Mouse (Mus musculus) neural tube, embryonic 11.5 days (tissue): ENCODE measurements around the gene Gatd1. TPM values are rescaled to one million over a fixed set of nuclear protein-coding genes. Genes with fewer than 3 reads are reported as not detected.
"Not testable (repeated sequence)": the region's sequence is repeated elsewhere in the genome, so short reads cannot be mapped to it uniquely, and the experiment has no call there.

Experiments
- ATAC-seq: fragments of 200-750 bp; cut with Nextera tagmentation; 2 replicates; pipeline ENCODE4 v1.8.0; 2017; ENCODE audit warnings: moderate number of reproducible peaks, mild to moderate bottlenecking, moderate TSS enrichment, moderate library complexity; ENCODE audit not compliant: insufficient read depth, low FRiP score, low TSS enrichment
- DNase-seq: peaks from one replicate; pipeline ENCODE4 v3.0.0-alpha.2; 2015; ENCODE audit warnings: low spot score
- H3K27ac ChIP-seq: fragments of 300-500 bp; sonication (generic); 2 replicates; pipeline ENCODE4 v1.5.1; 2014; ENCODE audit warnings: low read depth, mild to moderate bottlenecking, low read length
- H3K27me3 ChIP-seq: fragments of 300-500 bp; sonication (generic); 2 replicates; pipeline ENCODE4 v1.6.1; 2014; ENCODE audit warnings: mild to moderate bottlenecking, low read length, mixed read lengths; ENCODE audit not compliant: control insufficient read depth, insufficient read depth
- H3K36me3 ChIP-seq: fragments of 300-500 bp; sonication (generic); 2 replicates; pipeline ENCODE4 v1.6.1; 2014; ENCODE audit warnings: mild to moderate bottlenecking, low read length, moderate library complexity, mixed read lengths; ENCODE audit not compliant: control insufficient read depth, insufficient read depth
- H3K4me1 ChIP-seq: fragments of 300-500 bp; sonication (generic); 2 replicates; pipeline ENCODE4 v1.6.1; 2014; ENCODE audit warnings: low read length, mixed read lengths; ENCODE audit not compliant: control insufficient read depth, insufficient read depth
- H3K4me2 ChIP-seq: fragments of 300-500 bp; sonication (generic); 2 replicates; pipeline ENCODE4 v1.6.1; 2014; ENCODE audit warnings: low read depth, mild to moderate bottlenecking, moderate library complexity
- H3K4me3 ChIP-seq: fragments of 300-500 bp; sonication (generic); 2 replicates; pipeline ENCODE4 v1.5.1; 2014; ENCODE audit warnings: low read depth, low read length
- H3K9ac ChIP-seq: fragments of 300-500 bp; sonication (generic); 2 replicates; pipeline ENCODE4 v1.6.1; 2014; ENCODE audit warnings: mild to moderate bottlenecking, low read length
- H3K9me3 ChIP-seq: fragments of 300-500 bp; sonication (generic); 2 replicates; pipeline ENCODE4 v1.6.1; 2016; ENCODE audit warnings: low read length; ENCODE audit not compliant: control insufficient read depth
- WGBS: fragments of 180-500 bp; shearing (Covaris S2); extraction: QIAGEN DNeasy Blood & Tissue Kit; methylation state at CpG from one replicate; pipeline ENCODE4 v1.1.7; 2014; 5-methylcytosine and 5-hydroxymethylcytosine counted together
- polyA plus RNA-seq: library from polyadenylated mRNA; unstranded; fragments of >200 nt; fragmentation: Nextera tagmentation; extraction: Ambion mirVana; gene quantifications from 2 replicates; pipeline ENCODE4 v1.2.1, GENCODE M21; 2014

Gene Gatd1
- polyA plus RNA-seq, 1 experiment from 2014 or later = 44.1 TPM

GRCm38 (mm10) chr7:141407670-141408069 is 6.3 kb downstream of the Gatd1 start:
- H3K9ac ChIP-seq, H3K27ac ChIP-seq, H3K9me3 ChIP-seq, H3K36me3 ChIP-seq, H3K4me2 ChIP-seq, DNase-seq, H3K27me3 ChIP-seq, ATAC-seq, H3K4me1 ChIP-seq, H3K4me3 ChIP-seq: not testable (repeated sequence)
- 97% methylated on average over 7 of the region's 7 CpGs for WGBS

- no peak overlapping the region for H3K27ac ChIP-seq
- WGBS = 88% methylated on average over 4 of the region's 4 CpGs
- no peak overlapping the region for H3K4me2 ChIP-seq
- peaks cover 14% of the 10 kb centered on the region; the same call in 1 of the 2 replicates for H3K36me3 ChIP-seq
- no peaks in the 10 kb centered on the region for H3K27me3 ChIP-seq
- no peaks in the 10 kb centered on the region for H3K9me3 ChIP-seq
- no peak overlapping the region for H3K4me3 ChIP-seq
- H3K9ac ChIP-seq = no peak overlapping the region
- H3K4me1 ChIP-seq = peaks cover 4% of the 10 kb centered on the region; the same call in 1 of the 2 replicates
- DNase-seq (no peak), ATAC-seq (no peak)
Measured at GRCm38 (mm10) chr7:141405466-141405865, 8.5 kb downstream of the Gatd1 start.

GRCm38 (mm10) chr7:141403305-141403704 is 10.6 kb downstream of the Gatd1 start:
- H3K27ac ChIP-seq = no peak overlapping the region
- 59% methylated on average over 5 of the region's 5 CpGs for WGBS
- no peak overlapping the region for H3K9ac ChIP-seq
- DNase-seq (peak; percentile 60), ATAC-seq (0 out of 2 replicates have a peak, but pooled peaks have one; percentile 9)
- H3K27me3 ChIP-seq = no peaks in the 10 kb centered on the region
- no peak overlapping the region for H3K4me3 ChIP-seq
- H3K9me3 ChIP-seq = no peaks in the 10 kb centered on the region
- H3K36me3 ChIP-seq = peaks cover 11% of the 10 kb centered on the region; the same call in 1 of the 2 replicates
- H3K4me2 ChIP-seq = no peak overlapping the region
- no peaks in the 10 kb centered on the region for H3K4me1 ChIP-seq

GRCm38 (mm10) chr7:141395348-141395747 is 18.6 kb downstream of the Gatd1 start:
- H3K4me2 ChIP-seq = no peak overlapping the region
- H3K36me3 ChIP-seq = no peaks in the 10 kb centered on the region; the same call in none of the 2 replicates
- H3K4me3 ChIP-seq = no peak overlapping the region
- no peaks in the 10 kb centered on the region for H3K9me3 ChIP-seq
- H3K27me3 ChIP-seq = no peaks in the 10 kb centered on the region
- WGBS = 82% methylated on average over 1 of the region's 1 CpGs
- peaks cover 12% of the 10 kb centered on the region for H3K4me1 ChIP-seq
- DNase-seq (no peak), ATAC-seq (no peak)
- H3K9ac ChIP-seq = no peak overlapping the region
- H3K27ac ChIP-seq = no peak overlapping the region

- H3K9ac ChIP-seq = no peak overlapping the region
- H3K4me2 ChIP-seq = no peak overlapping the region
- ATAC-seq (no peak), DNase-seq (peak; percentile 76)
- H3K36me3 ChIP-seq = no peaks in the 10 kb centered on the region; the same call in none of the 2 replicates
- 22% methylated on average over 6 of the region's 6 CpGs for WGBS
- H3K4me3 ChIP-seq = no peak overlapping the region
- H3K9me3 ChIP-seq = no peaks in the 10 kb centered on the region
- no peak overlapping the region for H3K27ac ChIP-seq
- no peaks in the 10 kb centered on the region for H3K27me3 ChIP-seq
- peaks cover 12% of the 10 kb centered on the region for H3K4me1 ChIP-seq
Measured at GRCm38 (mm10) chr7:141394771-141395170, 19.2 kb downstream of the Gatd1 start.

GRCm38 (mm10) chr7:141394158-141394557 is 19.8 kb downstream of the Gatd1 start:
- no peak overlapping the region for H3K4me3 ChIP-seq
- peaks cover 12% of the 10 kb centered on the region for H3K4me1 ChIP-seq
- no peak overlapping the region for H3K4me2 ChIP-seq
- H3K27me3 ChIP-seq = no peaks in the 10 kb centered on the region
- WGBS = 91% methylated on average over 7 of the region's 7 CpGs
- no peaks in the 10 kb centered on the region for H3K9me3 ChIP-seq
- H3K27ac ChIP-seq = no peak overlapping the region
- no peak overlapping the region; the same call in 1 of the 2 replicates for H3K9ac ChIP-seq
- ATAC-seq = no peak
- no peaks in the 10 kb centered on the region; the same call in 1 of the 2 replicates for H3K36me3 ChIP-seq
- no peak for DNase-seq

- Histone ChIP-seq H3K4me1 (peaks cover 12% of the 10 kb centered on the region), H3K36me3 (no peaks in the 10 kb centered on the region; the same call in 1 of the 2 replicates), H3K9me3 (no peaks in the 10 kb centered on the region), H3K4me3 (peak overlapping the region; percentile 56), H3K9ac (peak overlapping the region; percentile 49), H3K27ac (no peak overlapping the region; the same call in 1 of the 2 replicates), H3K4me2 (peak overlapping the region; percentile 89), H3K27me3 (no peaks in the 10 kb centered on the region)
- 34% methylated on average over 9 of the region's 9 CpGs for WGBS
- no peak for DNase-seq
- ATAC-seq = no peak; the same call in 1 of the 2 replicates
Measured at GRCm38 (mm10) chr7:141392552-141393222, 21.2 kb downstream of the Gatd1 start.

GRCm38 (mm10) chr7:141391625-141392551 is 22.0 kb downstream of the Gatd1 start, which contains the start of gene Taldo1:
Taldo1 (plus strand) TSS chr7:141392199.
- H3K9ac ChIP-seq = peak within 1 kb of the TSS; percentile 75
- H3K4me1 ChIP-seq = peaks cover 12% of the 10 kb centered on the region
- H3K27ac ChIP-seq = peak within 1 kb of the TSS; percentile 57; the same call in 1 of the 2 replicates
- no peaks in the 10 kb centered on the region for H3K9me3 ChIP-seq
- no peaks in the 10 kb centered on the region for H3K36me3 ChIP-seq
- ATAC-seq = peak; percentile 91
- DNase-seq = peak; percentile 96
- peak within 1 kb of the TSS; percentile 56 for H3K4me3 ChIP-seq
- WGBS = 2% methylated on average over 57 of the region's 57 CpGs
- H3K4me2 ChIP-seq = peak within 1 kb of the TSS; percentile 89
- no peaks in the 10 kb centered on the region for H3K27me3 ChIP-seq
